Mouse (Mus musculus) testis, postnatal 10 days (tissue): ENCODE results near the gene Mup14.
"Not testable (repeated sequence)": the region's sequence is repeated elsewhere in the genome, so short reads cannot be mapped to it uniquely, and the experiment has no call there.

ENCODE experiments used
- DNase-seq: peaks from one replicate; pipeline ENCODE4 v3.0.0; 2021; ENCODE audit warnings: low spot score

The Mup14 gene

DNA sequence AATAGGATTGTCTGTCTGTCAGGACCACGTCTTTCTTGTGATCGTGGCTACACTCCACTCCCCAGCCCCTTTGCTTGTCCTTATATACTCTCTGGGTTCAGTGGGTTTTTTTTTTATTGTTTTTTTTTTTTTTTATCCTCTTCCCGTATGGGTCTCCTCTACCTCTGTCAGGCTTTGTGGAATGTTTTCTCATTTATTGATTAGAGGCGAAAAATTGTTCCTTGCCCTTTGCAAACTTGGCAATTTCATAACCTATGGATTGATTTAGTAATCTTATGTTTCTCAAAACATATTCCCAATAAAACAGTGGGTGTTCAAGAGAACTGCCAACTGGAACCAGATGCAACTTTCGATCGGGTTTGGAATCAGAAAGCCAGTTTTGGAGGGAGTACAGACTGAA is at the start of gene Mup14:
Mup14 (minus strand) TSS at position 101 of the 400 bp plus-strand sequence.
- not testable (repeated sequence) for DNase-seq

GRCm38 (mm10) chr4:61338108-61338507 is 34.3 kb upstream of the Mup14 start:
- DNase-seq = not testable (repeated sequence)
